Mouse (Mus musculus) neural tube, embryonic 11.5 days (tissue): ENCODE measurements around the gene Faiml. TPM values are rescaled to one million over a fixed set of nuclear protein-coding genes. Genes with fewer than 3 reads are reported as not detected.

Experiments used
- ATAC-seq: fragments of 200-750 bp; cut with Nextera tagmentation; 2 replicates; pipeline ENCODE4 v1.8.0; 2017; ENCODE audit warnings: moderate number of reproducible peaks, mild to moderate bottlenecking, moderate TSS enrichment, moderate library complexity; ENCODE audit not compliant: insufficient read depth, low FRiP score, low TSS enrichment
- DNase-seq: peaks from one replicate; pipeline ENCODE4 v3.0.0-alpha.2; 2015; ENCODE audit warnings: low spot score
- H3K27ac ChIP-seq: fragments of 300-500 bp; sonication (generic); 2 replicates; pipeline ENCODE4 v1.5.1; 2014; ENCODE audit warnings: low read depth, mild to moderate bottlenecking, low read length
- H3K27me3 ChIP-seq: fragments of 300-500 bp; sonication (generic); 2 replicates; pipeline ENCODE4 v1.6.1; 2014; ENCODE audit warnings: mild to moderate bottlenecking, low read length, mixed read lengths; ENCODE audit not compliant: control insufficient read depth, insufficient read depth
- H3K36me3 ChIP-seq: fragments of 300-500 bp; sonication (generic); 2 replicates; pipeline ENCODE4 v1.6.1; 2014; ENCODE audit warnings: mild to moderate bottlenecking, low read length, moderate library complexity, mixed read lengths; ENCODE audit not compliant: control insufficient read depth, insufficient read depth
- H3K4me1 ChIP-seq: fragments of 300-500 bp; sonication (generic); 2 replicates; pipeline ENCODE4 v1.6.1; 2014; ENCODE audit warnings: low read length, mixed read lengths; ENCODE audit not compliant: control insufficient read depth, insufficient read depth
- H3K4me2 ChIP-seq: fragments of 300-500 bp; sonication (generic); 2 replicates; pipeline ENCODE4 v1.6.1; 2014; ENCODE audit warnings: low read depth, mild to moderate bottlenecking, moderate library complexity
- H3K4me3 ChIP-seq: fragments of 300-500 bp; sonication (generic); 2 replicates; pipeline ENCODE4 v1.5.1; 2014; ENCODE audit warnings: low read depth, low read length
- H3K9ac ChIP-seq: fragments of 300-500 bp; sonication (generic); 2 replicates; pipeline ENCODE4 v1.6.1; 2014; ENCODE audit warnings: mild to moderate bottlenecking, low read length
- H3K9me3 ChIP-seq: fragments of 300-500 bp; sonication (generic); 2 replicates; pipeline ENCODE4 v1.6.1; 2016; ENCODE audit warnings: low read length; ENCODE audit not compliant: control insufficient read depth
- WGBS: fragments of 180-500 bp; shearing (Covaris S2); extraction: QIAGEN DNeasy Blood & Tissue Kit; methylation state at CpG from one replicate; pipeline ENCODE4 v1.1.7; 2014; 5-methylcytosine and 5-hydroxymethylcytosine counted together
- polyA plus RNA-seq: library from polyadenylated mRNA; unstranded; fragments of >200 nt; fragmentation: Nextera tagmentation; extraction: Ambion mirVana; gene quantifications from 2 replicates; pipeline ENCODE4 v1.2.1, GENCODE M21; 2014

Gene Faiml
- not detected in 2 replicates for polyA plus RNA-seq

DNA sequence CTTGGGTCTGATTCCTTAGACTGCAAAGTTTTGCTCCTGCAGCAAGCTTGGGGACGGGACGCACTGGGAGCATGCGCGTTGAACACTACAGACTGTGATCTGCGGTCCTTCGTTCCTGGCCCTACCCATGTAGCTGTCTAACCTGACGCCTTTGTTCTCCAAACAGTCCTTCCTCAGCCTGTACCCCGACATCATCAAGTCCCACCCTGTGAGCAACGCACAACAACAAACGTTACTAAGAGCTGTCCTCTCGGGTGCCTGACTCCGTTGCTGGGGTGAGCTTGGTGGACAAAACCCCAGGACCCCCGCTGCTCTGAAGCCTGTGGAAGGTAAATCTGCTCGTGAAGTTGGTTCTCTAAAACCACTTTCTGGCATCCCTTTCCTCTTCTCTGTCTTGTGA, at the start of gene Faiml:
Faiml (minus strand) TSS at position 101 of the 400 bp plus-strand sequence.
- no peak within 1 kb of the TSS for H3K4me3 ChIP-seq
- no peak within 1 kb of the TSS for H3K4me2 ChIP-seq
- 86% methylated on average over 14 of the region's 14 CpGs for WGBS
- no peaks in the 10 kb centered on the region for H3K4me1 ChIP-seq
- H3K9me3 ChIP-seq, result no peaks in the 10 kb centered on the region
- H3K27me3 ChIP-seq, result no peaks in the 10 kb centered on the region
- ATAC-seq, result no peak
- H3K9ac ChIP-seq, result no peak within 1 kb of the TSS
- no peaks in the 10 kb centered on the region for H3K36me3 ChIP-seq
- no peak for DNase-seq
- H3K27ac ChIP-seq, result no peak within 1 kb of the TSS

DNA sequence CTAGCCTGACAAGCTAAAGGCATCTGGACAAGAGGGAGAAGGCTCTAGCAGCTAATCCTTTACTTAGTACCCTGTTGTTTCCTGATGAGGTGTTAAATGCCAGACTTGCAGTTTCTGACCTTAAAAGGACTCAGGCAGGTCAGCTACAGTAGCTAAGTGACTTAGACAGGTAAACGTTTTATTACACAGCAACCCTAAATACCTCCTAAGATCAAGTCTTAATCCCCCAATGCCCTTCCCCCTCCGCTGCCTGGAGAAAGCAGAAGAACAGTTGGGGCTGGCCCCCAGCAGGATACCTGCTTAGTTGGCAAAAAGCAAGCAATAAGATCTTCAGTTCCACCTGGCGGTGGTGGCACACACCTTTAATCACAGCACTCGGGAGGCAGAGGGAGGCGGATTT, 21.9 kb upstream of the Faiml start:
- no peak overlapping the region for H3K4me3 ChIP-seq
- H3K36me3 ChIP-seq, result 0 out of 2 replicates have a peak, but pooled peaks cover 2% of the 10 kb centered on the region
- 63% methylated on average over 5 of the region's 5 CpGs for whole genome bisulfite sequencing
- no peak overlapping the region for H3K9ac ChIP-seq
- no peaks in the 10 kb centered on the region for H3K9me3 ChIP-seq
- DNase-seq (no peak), ATAC-seq (no peak)
- H3K4me2 ChIP-seq, result no peak overlapping the region
- H3K27me3 ChIP-seq, result no peaks in the 10 kb centered on the region
- no peak overlapping the region for H3K27ac ChIP-seq
- H3K4me1 ChIP-seq, result no peaks in the 10 kb centered on the region

DNA sequence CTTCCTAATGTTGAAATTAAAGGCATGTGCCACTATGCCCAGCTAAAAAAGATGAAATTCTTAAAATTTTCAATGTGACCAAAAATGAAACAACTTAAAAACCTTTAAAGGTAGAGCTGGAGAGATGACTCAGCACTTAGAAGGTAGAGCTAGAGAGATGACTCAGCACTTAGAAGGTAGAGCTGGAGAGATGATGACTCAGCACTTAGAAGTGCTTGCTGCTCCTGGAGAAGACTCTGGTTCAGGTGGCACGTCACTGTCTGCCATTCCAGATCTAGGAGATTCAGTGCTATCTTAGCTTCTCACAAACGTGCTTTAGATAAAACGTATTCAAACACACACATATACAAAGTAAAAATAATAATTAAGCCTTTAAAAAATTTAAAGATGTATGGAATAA, 19.8 kb upstream of the Faiml start:
- ATAC-seq (no peak), DNase-seq (no peak)
- no peak overlapping the region for H3K4me2 ChIP-seq
- no peaks in the 10 kb centered on the region for H3K36me3 ChIP-seq
- H3K9ac ChIP-seq, result no peak overlapping the region
- H3K27ac ChIP-seq, result no peak overlapping the region
- no peaks in the 10 kb centered on the region for H3K9me3 ChIP-seq
- 97% methylated on average over 3 of the region's 3 CpGs for WGBS
- no peaks in the 10 kb centered on the region for H3K27me3 ChIP-seq
- no peak overlapping the region for H3K4me3 ChIP-seq
- no peaks in the 10 kb centered on the region for H3K4me1 ChIP-seq

DNA sequence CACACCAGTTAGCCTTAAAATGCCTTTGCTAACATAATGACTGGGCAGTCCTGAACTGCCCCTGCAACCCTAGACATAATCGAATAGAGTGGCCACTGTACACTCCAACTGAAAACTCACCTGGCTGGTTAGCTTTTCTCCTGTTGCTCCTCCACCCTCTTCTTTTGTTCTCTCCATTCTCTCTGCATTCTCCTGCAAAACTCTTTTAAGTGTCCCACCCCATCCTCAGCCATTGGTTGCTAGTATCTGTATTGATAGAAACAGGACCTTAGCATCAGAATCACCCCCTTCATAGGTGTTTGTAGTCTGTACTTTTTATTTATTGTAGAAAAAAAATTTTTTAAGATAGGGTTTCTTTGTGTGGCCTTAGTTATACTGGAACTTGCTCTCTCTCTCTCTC, 19.2 kb upstream of the Faiml start:
- Histone ChIP-seq H3K4me1 (no peaks in the 10 kb centered on the region), H3K4me3 (no peak overlapping the region), H3K4me2 (no peak overlapping the region), H3K27me3 (no peaks in the 10 kb centered on the region), H3K36me3 (no peaks in the 10 kb centered on the region), H3K9me3 (no peaks in the 10 kb centered on the region), H3K27ac (no peak overlapping the region), H3K9ac (no peak overlapping the region)
- no peak for ATAC-seq
- DNase-seq, result no peak
- 87% methylated on average over 1 of the region's 1 CpGs for WGBS

DNA sequence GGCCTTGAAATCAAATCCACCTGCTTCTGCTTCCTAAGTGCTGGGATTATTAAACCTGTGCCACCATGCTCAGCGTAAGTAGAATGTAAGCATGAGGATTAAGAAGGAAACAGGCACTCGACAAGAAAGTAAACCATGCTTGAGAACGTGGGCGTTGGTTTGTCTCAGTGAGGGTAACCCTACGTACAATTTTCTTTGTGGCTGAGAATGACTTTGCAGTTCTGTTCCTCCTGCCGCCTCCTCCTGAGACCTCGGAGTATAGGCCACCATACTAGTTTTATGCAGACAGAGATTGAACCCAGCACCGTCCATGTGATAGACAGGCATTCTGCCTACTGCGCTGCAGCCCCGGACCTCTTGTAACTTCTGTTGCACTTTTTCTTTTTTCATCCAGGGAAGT, 16.8 kb upstream of the Faiml start:
- Histone ChIP-seq H3K27ac (no peak overlapping the region), H3K36me3 (no peaks in the 10 kb centered on the region), H3K4me2 (no peak overlapping the region), H3K4me1 (no peaks in the 10 kb centered on the region), H3K27me3 (no peaks in the 10 kb centered on the region), H3K9ac (no peak overlapping the region), H3K4me3 (no peak overlapping the region), H3K9me3 (no peaks in the 10 kb centered on the region)
- WGBS, result 95% methylated on average over 10 of the region's 10 CpGs
- ATAC-seq (no peak), DNase-seq (no peak)

DNA sequence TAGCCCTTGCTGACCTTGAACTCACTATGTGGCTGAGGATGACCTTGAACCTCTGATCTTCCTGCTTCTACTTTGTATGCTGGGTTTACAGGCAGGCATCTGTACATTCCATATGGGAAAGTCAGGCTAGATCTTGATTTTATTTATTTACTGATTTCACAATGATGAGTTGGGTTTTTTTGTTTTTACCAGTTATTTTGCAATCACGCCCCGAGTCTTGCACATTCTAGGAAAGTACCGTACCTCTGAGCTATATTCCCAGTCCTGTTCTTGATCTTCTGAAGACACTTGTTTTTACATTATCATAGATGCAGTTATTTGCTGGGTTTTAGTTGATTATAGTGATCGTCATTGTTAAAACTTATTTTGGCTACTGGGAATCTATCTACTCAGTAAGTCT, 11.9 kb upstream of the Faiml start:
- no peak overlapping the region for H3K9ac ChIP-seq
- DNase-seq (no peak), ATAC-seq (no peak)
- no peaks in the 10 kb centered on the region for H3K36me3 ChIP-seq
- no peak overlapping the region for H3K4me2 ChIP-seq
- H3K4me1 ChIP-seq, result no peaks in the 10 kb centered on the region; the same call in 1 of the 2 replicates
- no peaks in the 10 kb centered on the region for H3K9me3 ChIP-seq
- 95% methylated on average over 4 of the region's 4 CpGs for WGBS
- no peaks in the 10 kb centered on the region for H3K27me3 ChIP-seq
- H3K27ac ChIP-seq, result no peak overlapping the region
- no peak overlapping the region for H3K4me3 ChIP-seq

DNA sequence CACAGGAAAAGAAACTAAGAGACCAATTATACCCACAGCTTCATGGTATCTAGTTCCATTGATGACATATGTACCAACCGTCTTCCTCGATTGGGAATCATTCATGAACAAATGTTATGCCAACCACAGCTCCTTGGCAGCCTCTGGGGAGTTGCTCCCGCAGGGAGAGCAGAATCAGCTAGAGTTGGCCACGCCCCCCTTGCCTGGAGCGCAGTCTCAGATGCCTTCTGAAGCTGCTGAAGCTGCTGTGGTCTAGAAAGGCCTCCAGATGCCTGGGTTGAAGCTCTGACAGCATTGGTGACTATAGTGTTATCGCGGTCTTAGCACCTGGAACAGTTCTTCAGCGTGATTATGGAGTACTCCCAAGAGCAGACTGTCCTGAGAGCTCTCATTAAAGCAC, 11.3 kb upstream of the Faiml start:
- no peak overlapping the region for H3K4me2 ChIP-seq
- 57% methylated on average over 8 of the region's 8 CpGs for WGBS
- no peaks in the 10 kb centered on the region for H3K36me3 ChIP-seq
- no peak for ATAC-seq
- H3K9me3 ChIP-seq, result no peaks in the 10 kb centered on the region
- H3K4me1 ChIP-seq, result no peaks in the 10 kb centered on the region; the same call in 1 of the 2 replicates
- DNase-seq, result no peak
- no peak overlapping the region for H3K27ac ChIP-seq
- no peak overlapping the region for H3K4me3 ChIP-seq
- H3K27me3 ChIP-seq, result no peaks in the 10 kb centered on the region
- H3K9ac ChIP-seq, result no peak overlapping the region

DNA sequence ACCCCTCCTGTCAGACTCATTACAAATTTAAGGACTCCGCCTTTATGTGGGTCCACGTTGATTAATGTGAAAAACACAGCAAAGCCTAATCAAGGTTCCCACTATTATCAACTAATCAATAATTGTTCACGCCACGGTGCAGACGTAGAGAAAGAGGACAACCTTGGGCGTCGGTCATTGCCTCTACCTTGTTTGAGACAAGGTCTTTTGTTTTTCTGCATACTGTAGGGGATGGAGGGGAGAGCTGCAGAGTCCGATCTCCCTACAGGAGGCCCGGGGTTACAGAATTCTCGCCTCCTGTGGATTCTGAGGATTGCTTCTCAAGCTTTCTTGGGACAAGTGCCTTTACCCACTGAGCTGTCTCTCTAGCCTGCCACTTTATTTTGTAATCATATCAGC, 6.9 kb upstream of the Faiml start:
- H3K27ac ChIP-seq, result no peak overlapping the region
- no peak; the same call in 1 of the 2 replicates for ATAC-seq
- peak overlapping the region; percentile 65 for H3K9ac ChIP-seq

DNA sequence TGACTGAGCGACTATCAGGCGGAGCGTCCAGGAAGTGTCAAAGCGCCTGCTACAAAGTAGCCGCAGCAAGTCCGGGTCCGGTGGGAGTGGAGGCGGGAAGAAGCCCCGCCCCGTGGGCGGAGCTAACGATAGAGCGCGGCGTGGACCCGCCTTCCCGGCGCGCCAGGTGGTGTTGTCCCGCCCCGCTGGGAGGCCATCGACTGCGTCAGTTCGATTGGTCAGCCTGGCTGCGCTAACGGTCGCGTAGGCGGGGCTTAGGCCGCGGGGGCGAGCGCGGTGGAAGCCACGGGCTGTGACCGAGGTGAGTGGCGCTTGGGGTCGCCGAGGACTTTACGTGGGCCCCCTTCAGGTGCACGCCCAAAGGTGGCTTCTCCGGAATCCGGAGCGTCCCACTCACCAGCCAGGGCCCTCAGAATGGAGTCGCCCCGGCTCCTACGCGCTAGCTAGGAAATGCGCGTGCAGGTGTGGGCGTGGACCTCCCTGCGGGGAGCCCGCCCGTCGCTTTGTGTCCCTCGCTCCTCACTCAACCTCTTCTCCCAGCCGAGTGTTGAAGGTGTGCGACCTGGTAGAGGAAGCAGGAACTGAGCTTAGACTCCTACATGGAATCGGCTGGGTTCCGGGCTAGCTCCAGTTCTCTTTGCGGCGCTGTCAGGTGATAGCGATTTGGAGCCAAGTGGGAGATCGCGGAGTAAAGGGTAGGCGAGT, 6.3 kb upstream of the Faiml start, which contains the start of gene Cep70:
Cep70 (plus strand) TSS at position 178 of the 705 bp plus-strand sequence.
- Histone ChIP-seq H3K27me3 (no peaks in the 10 kb centered on the region), H3K4me1 (peaks cover 3% of the 10 kb centered on the region; the same call in 1 of the 2 replicates), H3K4me2 (peak within 1 kb of the TSS; percentile 67), H3K27ac (0 out of 2 replicates have a peak within 1 kb of the TSS, but pooled peaks have one; percentile 9), H3K36me3 (no peaks in the 10 kb centered on the region), H3K4me3 (peak within 1 kb of the TSS; percentile 70), H3K9ac (peak within 1 kb of the TSS; percentile 65), H3K9me3 (no peaks in the 10 kb centered on the region)
- WGBS, result under 1% methylated on average over 65 of the region's 66 CpGs
- peak; percentile 97 for DNase-seq
- ATAC-seq, result peak; percentile 94

More for the DNA sequence above, 6.9 kb upstream of the Faiml start:
- no peaks in the 10 kb centered on the region for H3K27me3 ChIP-seq
- H3K4me2 ChIP-seq, result peak overlapping the region; percentile 67
- H3K4me3 ChIP-seq, result peak overlapping the region; percentile 70
- H3K36me3 ChIP-seq, result no peaks in the 10 kb centered on the region
- 3% methylated on average over 10 of the region's 10 CpGs for WGBS
- peaks cover 3% of the 10 kb centered on the region; the same call in 1 of the 2 replicates for H3K4me1 ChIP-seq
- H3K9me3 ChIP-seq, result no peaks in the 10 kb centered on the region
- DNase-seq, result peak; percentile 21
